Mouse (Mus musculus) urinary bladder, postnatal 4 days (tissue): Measurements from ENCODE around the gene Xrcc3.
A peak's percentile ranks its signal among the peaks of the same experiment; 100 is the strongest.

Source experiments
- DNase-seq, 2 experiments: peaks; one replicate each; pipeline ENCODE4 v3.0.0; 2021 to 2022; ENCODE audit warnings: low spot score in 2 of 2

Xrcc3 gene

GRCm38 (mm10) chr12:111774845-111775244 lies 38.8 kb downstream of the Xrcc3 start:
- no peak for DNase-seq

- no peak for DNase-seq
These were observed 39.5 kb downstream of the Xrcc3 start for GRCm38 (mm10) chr12:111774156-111774555.

GRCm38 (mm10) chr12:111770651-111771050 lies 43.0 kb downstream of the Xrcc3 start:
- DNase-seq, result no peak

GRCm38 (mm10) chr12:111769816-111770577 lies 43.7 kb downstream of the Xrcc3 start:
- DNase-seq, result no peak

- no peak for DNase-seq
These were observed 44.4 kb downstream of the Xrcc3 start for GRCm38 (mm10) chr12:111769306-111769705.

DNA sequence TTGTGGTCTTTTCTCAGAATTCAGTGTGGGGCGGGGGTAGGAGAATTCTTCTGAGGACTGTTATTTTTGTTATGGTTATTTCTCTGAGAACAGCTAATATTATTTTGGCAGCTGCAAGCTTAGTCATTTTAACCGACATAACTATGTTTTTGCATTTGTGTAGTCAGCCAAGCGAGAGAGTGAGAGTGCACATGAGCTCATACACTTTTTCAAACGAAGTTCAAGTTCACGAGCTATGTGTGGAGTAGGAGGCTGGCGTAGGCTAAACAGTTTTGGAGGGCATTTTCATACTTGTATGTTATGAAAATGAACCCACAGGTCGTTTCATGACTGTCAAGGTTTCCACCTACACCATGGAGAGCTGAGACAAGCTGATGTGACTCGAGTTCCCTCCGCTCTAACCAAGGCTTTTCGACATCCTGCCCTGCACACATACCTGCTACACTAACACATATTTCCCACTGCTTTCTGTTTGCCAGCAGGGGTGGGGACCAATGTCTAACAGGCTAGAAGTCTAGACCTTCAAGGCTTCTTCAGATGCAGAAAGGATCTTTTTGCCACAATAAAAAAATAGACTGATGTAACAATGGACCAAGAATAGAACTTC lies 45.2 kb downstream of the Xrcc3 start:
- DNase-seq, result no peak

- DNase-seq, result no peak
These were observed 47.1 kb downstream of the Xrcc3 start for GRCm38 (mm10) chr12:111766313-111767236.

DNA sequence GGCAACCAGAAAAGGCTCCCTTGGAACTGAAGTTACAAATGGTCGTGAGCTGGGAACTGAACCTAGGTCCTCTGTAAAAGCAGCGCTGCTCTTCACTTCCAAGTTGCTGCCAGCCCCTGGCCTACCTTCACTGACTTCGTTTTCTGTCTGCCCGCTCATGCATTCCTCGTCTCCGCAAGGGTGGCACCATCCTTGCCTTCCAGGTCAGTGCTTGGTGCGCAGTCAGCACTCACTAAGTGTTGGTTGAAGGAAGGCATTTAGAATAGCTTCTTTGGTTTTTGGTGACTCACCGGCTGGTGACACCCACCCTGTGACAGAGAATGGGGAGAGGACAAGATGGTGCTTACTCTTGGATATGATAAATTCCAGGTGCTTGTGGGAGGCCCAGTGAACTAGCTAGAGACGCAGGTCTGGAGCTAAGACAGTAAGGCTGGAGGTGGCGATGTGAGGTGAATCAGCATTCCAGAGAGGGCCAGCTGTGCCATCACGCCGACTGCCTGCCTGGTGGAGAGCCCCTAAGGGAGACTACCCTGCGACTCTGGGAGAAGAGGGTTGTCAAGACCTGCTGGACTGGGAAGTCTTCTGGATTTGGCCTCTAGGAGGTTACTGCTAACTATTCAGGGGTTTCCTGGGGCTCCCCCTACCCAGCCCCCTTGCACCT lies 50.9 kb downstream of the Xrcc3 start:
- DNase-seq, result no peak

DNA sequence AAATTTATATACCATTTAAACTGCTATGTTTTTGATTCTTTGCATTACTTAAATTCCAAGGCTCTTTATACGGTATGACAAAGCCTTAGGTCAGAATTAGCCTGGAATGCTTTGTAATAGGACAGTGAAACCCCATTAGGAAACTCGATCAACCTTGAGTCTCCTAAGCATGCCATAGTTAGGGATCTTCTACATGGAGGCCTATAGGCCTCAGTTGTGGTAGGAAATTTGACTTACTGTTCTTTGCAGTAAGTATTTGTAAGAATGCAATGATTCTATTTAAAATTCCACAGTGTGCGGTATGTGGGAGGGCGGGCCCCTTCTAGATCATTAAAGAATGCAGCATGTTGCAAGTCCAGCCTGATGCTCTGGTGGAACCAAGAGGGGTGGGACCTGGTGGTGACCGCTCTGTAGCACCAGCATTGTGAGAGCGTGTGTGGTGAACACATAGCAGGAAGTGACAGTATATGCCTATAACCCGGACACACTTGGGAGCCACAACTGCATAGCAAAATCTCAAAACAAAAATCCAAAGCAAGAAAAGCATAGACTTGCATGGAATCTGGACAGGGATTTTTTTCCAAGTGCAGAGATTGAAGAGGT lies 53.3 kb downstream of the Xrcc3 start:
- no peak for DNase-seq

DNA sequence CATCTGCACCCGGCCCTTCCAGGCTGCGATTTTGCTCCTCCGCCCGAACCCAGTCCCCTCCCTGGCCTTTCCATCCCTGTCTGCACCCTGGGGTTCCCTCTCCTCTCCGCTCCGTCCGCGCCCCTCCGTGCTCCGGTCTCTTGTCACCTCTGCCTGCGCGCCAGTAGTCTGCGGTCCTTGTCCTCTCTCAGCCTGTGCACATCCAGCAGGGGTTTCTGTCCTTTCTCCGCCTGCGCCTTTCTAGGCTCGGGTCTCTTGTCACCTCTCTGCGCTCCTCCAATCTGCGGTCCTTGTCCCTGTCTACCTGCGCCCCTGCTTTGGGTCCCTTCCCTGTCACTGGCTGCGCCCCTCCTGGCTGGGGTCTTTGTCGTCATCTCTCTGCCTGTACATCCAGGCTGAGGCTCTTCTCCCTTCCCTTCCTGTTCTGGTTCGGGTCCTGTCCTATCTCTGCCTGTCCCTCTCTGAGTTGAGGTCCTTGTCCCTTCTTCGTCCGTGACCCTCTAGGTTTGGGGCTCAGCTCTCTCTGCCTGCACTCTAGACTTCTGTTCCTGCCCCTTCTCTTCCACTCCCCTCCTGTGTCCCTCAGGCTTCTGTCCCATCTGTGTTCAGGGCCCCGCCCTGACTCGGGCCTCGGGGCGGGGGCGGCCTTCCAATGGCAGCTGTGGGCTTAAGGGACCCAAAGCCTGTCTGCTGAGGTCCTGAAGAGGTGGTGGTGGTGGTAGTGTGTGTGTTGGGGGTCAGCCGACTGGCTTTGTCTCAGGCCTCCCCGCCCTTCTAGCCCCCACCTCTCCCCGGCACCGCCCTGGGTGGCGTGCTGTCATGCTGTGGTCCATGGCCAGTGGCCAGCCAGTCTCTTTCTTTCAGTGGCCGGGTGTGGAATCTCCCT lies 54.3 kb downstream of the Xrcc3 start:
- peak in 1 of 2 experiments; percentile 45 for DNase-seq

- peak; percentile 65 to 71 for DNase-seq
These were observed 55.1 kb downstream of the Xrcc3 start, which contains the start of gene Klc1 for GRCm38 (mm10) chr12:111758381-111759175. Klc1 (plus strand) TSS chr12:111758849.

GRCm38 (mm10) chr12:111757561-111758325 lies 55.9 kb downstream of the Xrcc3 start:
- DNase-seq, result no peak

DNA sequence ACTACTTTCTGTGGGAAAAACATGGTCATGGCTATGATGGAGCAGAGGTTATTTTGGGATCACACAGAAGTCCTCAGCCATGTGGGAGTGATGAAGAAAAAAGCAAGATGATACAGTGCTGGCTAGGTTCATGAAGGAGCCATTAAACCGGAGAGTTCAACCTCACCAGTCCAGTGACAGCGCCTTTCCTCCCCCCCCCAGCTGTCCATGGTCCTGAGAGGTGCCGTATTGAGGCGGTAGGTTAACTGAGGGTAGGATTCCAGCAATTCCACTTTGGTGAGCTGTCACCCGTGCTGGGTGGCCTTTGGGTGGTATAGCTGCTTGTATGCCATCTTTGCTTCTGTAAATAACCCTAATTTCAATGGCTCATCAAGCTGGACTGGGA lies 57.0 kb downstream of the Xrcc3 start:
- DNase-seq, result no peak

DNA sequence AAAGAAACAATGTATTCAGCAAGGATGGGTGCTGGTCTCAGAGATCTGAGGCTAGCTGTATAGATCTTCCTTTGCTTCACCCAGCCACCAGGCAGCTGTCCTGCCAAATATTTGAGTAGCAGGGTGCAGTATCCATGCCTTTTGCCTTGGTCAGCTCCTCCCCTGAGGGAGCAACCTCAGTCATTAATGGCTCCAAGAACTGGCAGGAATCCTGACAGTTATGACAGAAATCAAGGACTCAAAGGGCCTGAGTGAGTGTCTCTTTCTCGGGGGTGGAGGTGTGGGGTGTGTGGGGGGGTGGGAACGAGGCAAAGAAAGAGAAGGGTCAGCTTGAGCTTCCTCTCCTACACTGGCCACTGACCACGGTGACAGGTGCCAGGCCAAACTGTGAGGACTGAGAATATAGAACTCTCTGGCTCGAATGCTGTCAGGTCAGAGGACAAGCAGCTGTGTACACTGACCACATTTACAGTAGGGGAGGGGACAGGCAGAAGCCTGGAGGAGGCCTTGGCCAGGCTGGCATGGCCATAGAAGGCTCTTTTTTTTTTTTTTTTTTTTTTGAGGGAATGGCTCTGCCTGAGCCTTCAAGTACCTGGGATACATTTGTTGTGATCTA lies 57.5 kb downstream of the Xrcc3 start:
- DNase-seq, result no peak

- no peak for DNase-seq
These were observed 58.4 kb downstream of the Xrcc3 start for GRCm38 (mm10) chr12:111755231-111755630.

GRCm38 (mm10) chr12:111754710-111755109 lies 59.0 kb downstream of the Xrcc3 start:
- DNase-seq, result no peak

- DNase-seq, result no peak
These were observed 60.3 kb downstream of the Xrcc3 start for GRCm38 (mm10) chr12:111753347-111753746.
